Mouse (Mus musculus) testis, adult 2 months (tissue): ENCODE results near the gene Dock7.

Source experiments
- CTCF ChIP-seq: fragments of 200-500 bp; IDR thresholded peaks from 2 replicates; pipeline ENCODE4 v1.5.1; 2012; ENCODE audit warnings: low read depth, mild to moderate bottlenecking, inconsistent platforms, low read length, moderate library complexity; ENCODE audit not compliant: control insufficient read depth, insufficient read depth, insufficient replicate concordance
- POLR2A ChIP-seq: fragments of 200-500 bp; IDR thresholded peaks from 2 replicates; pipeline ENCODE4 v1.6.1; 2012; ENCODE audit warnings: low read depth, mild to moderate bottlenecking, inconsistent platforms, low read length, moderate library complexity; ENCODE audit not compliant: control insufficient read depth

DNA sequence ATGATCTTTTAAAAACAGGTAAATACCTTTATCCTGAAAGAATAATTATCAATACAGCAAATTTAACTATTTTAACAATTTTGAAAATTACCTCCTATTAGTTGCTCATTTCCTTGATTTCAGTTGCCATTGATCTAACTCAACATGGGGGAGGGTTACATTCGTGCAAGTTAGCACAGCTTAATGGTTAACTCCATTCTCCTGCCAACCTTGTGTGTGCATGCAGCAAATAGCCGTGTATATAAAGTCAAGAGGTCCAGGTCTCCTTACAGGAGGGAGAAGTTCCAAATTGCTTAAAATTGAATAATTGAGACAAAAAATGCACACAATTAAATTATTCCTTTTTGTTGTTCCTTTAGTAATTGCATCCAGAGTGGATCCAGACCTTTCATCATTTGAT, 90.0 kb downstream of the Dock7 start, which contains the start of gene Angptl3:
- no peak for TF ChIP-seq CTCF
- TF ChIP-seq POLR2A: no peak
